Mouse (Mus musculus): Measurements from ENCODE around the gene Nell1.

Nell1 gene

GRCm38 (mm10) chr7:50507047-50507446 lies 532.4 kb downstream of the Nell1 start:
- intact Hi-C loops (cut with DNase I), result no loop called here

DNA sequence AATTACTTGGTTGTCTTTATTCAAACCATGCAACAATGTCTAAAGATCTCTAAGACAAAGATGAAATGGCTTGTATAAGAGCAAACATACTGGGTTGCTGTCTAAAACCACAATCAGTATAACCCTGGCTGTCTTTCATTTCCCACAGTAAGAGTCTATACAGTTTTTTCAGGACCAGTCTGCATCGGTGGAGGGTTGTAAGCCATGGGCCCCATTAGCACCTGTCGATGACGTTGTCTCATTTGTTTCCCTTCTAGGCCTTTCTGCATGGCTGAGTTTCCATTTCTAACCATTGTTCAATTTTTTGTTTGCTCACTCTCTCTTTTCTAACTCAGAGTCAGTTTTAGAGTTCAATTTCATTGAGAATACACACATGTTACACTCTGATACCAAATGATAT lies 540.2 kb downstream of the Nell1 start:
- intact Hi-C loops (cut with DNase I), result no loop called here

DNA sequence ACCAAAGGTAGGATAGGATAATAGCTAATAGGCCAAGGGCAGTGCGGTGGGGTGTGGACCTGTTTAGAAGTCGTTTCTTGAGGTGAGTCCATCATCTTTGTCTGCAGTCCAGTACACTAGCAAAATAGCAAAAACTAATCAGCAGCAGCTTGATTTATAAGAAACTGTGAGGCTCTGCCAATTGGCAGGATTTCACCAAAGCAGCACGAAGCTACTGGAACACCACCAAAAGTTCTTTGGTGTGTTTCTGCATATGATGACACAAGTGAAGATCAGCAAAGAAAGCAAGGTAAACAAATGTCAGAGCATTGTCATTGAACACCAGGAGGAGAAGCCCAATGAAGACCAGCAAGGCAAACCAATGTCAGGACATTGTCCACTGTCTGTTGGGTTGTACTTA lies 542.0 kb downstream of the Nell1 start:
- intact Hi-C loops (cut with DNase I), result no loop called here

GRCm38 (mm10) chr7:50543373-50543772 lies 568.7 kb downstream of the Nell1 start:
- intact Hi-C loops (cut with DNase I), result no loop called here

DNA sequence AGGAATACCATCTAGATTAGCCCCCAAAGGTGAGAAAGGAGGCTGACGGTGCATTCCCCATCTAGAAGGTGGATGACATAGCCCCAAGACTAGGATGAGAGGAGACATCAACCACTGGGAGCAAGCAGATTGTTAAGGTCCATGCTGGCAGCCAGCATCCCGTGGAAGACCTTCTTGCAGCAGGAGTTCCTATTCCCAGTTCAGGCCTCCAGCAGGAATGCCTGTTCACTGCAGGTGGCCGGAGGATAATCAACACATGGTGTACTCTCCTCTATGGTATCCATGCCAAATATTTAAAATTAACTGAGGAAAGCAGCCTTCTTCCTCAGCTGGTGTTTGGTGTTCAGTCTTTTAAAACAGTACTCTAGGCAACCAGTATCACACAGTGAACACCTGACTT lies 574.9 kb downstream of the Nell1 start:
- intact Hi-C loops (cut with DNase I), result no loop called here

DNA sequence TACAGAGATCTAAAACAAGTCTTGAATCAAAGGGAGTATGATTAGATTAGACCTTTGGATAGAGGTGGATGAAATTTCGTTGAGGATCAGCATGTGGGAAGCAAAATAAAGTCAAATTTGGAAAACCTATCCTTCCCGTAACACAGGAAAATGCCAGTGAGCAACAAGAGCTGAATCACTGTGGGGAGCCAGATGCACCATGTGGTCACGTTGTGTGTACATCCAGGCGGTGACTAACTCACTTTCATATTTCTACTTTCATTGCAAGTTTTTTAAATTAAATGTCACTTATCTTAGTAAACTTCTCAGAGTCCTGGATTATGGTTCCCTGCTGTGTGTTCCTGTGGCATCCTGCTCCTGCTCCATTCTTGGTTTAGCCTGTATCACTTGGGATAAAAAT lies 576.8 kb downstream of the Nell1 start:
- intact Hi-C loops (cut with DNase I), result no loop called here

DNA sequence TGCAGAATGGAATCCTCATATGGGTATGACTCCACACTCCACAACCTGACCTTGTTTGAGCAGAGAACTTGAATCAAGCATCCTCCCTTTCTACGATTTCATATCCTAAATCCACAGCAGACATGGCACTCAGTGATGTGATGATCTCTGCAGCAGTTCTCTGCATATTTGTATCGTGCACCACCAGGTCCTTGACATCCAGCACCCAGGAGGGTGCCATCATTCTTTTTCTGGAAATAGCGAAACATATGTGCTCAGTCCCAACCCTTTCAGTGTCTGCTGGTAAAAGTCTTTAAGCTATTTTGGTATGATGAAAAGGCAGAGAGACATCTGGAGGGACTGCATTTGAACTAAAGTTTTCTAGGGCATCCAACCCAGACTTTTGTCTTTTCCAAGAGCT lies 588.0 kb downstream of the Nell1 start:
- intact Hi-C loops (cut with DNase I), result no loop called here

GRCm38 (mm10) chr7:50573841-50574240 lies 599.2 kb downstream of the Nell1 start:
- intact Hi-C loops (cut with DNase I), result no loop called here

GRCm38 (mm10) chr7:50588642-50589424 lies 614.2 kb downstream of the Nell1 start:
- intact Hi-C loops (cut with DNase I), result no loop called here

DNA sequence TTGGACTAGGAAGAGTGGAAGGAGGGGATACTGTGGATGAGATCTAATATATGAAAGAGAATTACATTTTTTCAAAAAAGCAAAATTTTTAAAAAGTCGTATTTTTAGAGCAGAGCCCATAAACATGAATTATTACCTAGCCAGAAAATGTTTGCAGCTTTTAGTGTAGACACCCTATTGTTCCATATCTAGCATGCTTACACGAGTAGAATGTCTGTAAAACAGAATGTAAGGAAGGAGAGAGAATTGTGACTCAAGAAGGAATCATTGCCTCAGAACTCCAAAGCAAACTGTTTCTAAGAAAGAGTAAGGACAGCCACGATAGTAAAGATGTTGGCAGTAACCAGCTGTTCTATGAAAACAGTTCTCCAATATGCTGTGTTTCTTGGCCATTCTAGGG lies 624.2 kb downstream of the Nell1 start, which contains the start of gene 4933405O20Rik:
4933405O20Rik (plus strand) TSS at position 301 of the 400 bp plus-strand sequence.
- intact Hi-C loops (cut with DNase I), result no loop called here

- intact Hi-C loops (cut with DNase I), result no loop called here
These were observed 639.4 kb downstream of the Nell1 start for GRCm38 (mm10) chr7:50614101-50614500.

DNA sequence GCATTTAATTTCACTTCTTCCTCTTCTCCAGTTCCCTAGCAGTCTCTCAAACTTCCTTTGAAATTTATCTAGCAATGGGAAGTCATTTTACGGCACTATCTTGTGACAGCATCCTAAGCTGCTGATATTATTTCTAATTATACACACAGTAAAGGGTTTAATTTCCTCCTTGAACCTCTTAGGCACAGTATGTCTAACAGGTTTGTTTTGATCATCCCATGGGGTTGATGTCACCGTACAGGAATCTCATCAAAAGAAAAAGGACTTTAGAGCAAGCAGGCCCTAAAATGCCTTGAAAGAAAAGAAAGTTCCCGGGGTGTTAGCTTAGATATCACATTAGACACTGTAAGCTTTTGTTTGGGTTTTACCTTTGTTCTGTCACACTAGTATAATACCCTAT lies 654.5 kb downstream of the Nell1 start:
- intact Hi-C loops (cut with DNase I), result no loop called here

DNA sequence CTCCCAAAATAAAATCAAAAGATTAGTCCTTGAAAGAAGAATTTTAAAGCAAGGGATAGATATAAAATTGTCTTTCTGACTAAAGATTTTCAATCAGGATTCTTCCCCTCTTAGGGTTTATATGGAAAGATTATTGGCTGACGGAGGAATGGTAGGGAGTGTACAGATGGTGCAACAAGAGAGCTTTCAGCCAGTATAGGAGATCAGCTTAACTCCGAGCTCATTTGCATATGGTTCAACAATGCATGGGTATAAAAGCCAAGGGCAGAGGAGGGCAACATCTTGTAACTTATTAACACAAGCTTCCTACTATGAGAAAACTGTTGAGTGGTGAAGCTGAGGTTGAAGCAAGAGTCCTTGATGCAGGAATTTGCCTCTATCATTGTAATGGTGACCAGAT lies 658.5 kb downstream of the Nell1 start:
- intact Hi-C loops (cut with DNase I), result no loop called here

- intact Hi-C loops (cut with DNase I), result no loop called here
These were observed 697.6 kb downstream of the Nell1 start for GRCm38 (mm10) chr7:50672266-50672665.

DNA sequence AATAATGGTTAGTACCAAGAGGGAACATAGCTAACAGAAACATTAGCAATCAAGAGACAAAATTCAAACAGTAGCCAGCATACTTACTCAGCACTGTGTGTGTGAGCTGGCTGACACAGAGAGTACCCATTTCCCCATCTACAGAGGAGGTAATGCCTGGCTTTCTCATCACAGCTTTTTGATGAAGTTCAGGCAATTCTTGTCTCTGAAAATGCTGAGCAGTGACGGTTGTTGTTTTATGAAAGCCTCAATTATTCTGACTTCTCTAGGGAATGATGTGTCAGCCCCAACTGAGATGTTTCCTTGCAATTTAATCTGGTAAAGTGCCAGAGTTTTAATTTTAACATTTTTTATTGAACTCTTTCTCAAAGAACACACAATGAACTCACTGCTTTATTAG lies 700.8 kb downstream of the Nell1 start:
- intact Hi-C loops (cut with DNase I), result no loop called here

- intact Hi-C loops (cut with DNase I), result no loop called here
These were observed 702.8 kb downstream of the Nell1 start for GRCm38 (mm10) chr7:50677511-50677910.

GRCm38 (mm10) chr7:50686337-50686736 lies 711.7 kb downstream of the Nell1 start:
- intact Hi-C loops (cut with DNase I), result no loop called here

DNA sequence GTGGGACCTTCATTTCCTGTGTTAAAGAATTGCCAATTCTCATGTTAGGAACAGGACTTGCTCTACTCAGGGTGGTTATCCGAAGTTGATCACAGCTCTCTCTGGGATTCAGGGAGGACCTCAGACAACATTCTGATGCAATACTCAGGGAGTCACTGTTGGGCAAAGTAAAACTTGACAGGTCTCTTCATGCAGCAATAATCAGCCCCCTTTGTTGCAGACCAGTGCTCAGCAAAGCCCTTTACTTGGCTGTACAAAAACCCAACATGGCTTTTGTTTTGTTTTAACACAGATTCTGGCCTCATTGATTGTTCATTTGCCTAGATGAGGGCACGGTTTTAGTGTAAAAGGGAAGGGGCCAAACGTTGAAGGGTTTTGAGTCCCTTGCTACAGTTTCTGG lies 750.5 kb downstream of the Nell1 start:
- intact Hi-C loops (cut with DNase I), result no loop called here

DNA sequence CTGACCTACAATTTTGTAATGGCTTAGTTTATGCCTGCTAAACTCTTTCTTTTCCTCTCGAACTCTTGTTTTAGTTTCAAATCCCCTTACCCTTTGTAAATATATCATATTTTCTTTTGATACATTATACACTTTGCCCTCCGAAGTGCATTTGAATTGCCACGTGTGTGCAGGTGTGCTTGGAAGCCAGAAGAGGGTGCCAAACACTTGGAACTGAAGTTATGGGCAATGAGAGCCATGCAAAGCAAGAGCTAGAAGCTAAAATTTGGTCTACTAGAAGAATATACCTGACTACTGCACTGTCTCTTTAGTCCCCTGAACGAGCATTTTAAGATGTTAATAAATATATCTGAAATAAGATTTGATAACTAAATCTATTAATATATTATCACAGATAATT lies 756.3 kb downstream of the Nell1 start:
- intact Hi-C loops (cut with DNase I), result no loop called here

DNA sequence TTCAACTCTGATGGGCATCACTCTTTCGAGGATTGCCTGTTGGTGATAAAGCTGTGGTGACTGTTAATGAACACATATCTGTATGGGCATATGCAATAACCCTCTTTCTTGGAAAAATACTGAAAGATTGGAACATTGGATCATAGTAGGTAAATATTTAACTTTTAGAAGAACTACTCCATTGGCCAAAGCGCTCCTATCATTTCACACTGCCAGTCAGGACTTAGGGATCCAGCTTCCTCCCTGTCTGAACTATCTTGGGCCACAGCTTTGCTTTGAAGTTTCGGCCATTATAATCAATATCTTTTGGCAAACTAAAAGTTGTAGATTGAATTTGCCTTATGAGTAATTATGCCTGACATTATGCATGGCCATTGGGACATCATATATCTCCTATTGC lies 780.9 kb downstream of the Nell1 start:
- intact Hi-C loops (cut with DNase I), result no loop called here

- intact Hi-C loops (cut with DNase I), result no loop called here
These were observed 781.7 kb downstream of the Nell1 start for GRCm38 (mm10) chr7:50756409-50756808.

- intact Hi-C loops (cut with DNase I), result no loop called here
These were observed 798.9 kb downstream of the Nell1 start for GRCm38 (mm10) chr7:50773516-50773915.

- intact Hi-C loops (cut with DNase I), result no loop called here
These were observed 806.4 kb downstream of the Nell1 start for GRCm38 (mm10) chr7:50781105-50781504.

DNA sequence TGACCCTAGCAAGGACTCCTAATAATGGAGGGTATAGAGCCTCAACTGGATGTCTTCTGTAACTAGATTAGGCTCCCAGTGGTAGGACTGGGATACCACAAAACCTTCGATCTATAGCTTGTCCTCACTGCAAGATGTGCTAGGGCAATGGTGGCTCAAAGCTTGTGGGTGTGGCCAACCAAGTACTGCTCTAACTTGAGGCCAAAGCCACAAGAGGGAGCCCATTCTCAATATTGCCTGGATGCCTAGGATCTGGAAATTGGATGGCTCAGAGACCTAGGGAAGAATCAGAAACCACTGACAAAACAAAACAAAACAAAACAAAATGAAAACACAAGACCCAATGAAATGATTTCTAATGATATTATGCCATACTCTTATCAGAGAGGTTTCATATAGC lies 809.0 kb downstream of the Nell1 start:
- intact Hi-C loops (cut with DNase I), result no loop called here
